Mouse (Mus musculus) erythroblast, adult 5-6 weeks (primary cell): ENCODE data around the gene March8. TPM values are rescaled to one million over a fixed set of nuclear protein-coding genes. Genes with fewer than 3 reads are reported as not detected.
"Not testable (repeated sequence)": the region's sequence is repeated elsewhere in the genome, so short reads cannot be mapped to it uniquely, and the experiment has no call there.

Source experiments
- ATAC-seq: replicated peaks from 2 replicates; pipeline ENCODE4 v1.8.0; 2016; ENCODE audit warnings: moderate number of reproducible peaks, mild to moderate bottlenecking, moderate TSS enrichment, inconsistent platforms; ENCODE audit not compliant: poor library complexity, low FRiP score, severe bottlenecking
- total RNA-seq, 2 experiments: library from RNA; stranded (forward) in 1 of 2; stranded (reverse) in 1 of 2; fragments of 150-400 nt in 1 of 2; fragments of 200-764, 138-1000 nt in 1 of 2; gene quantifications; 2 replicates each; pipeline versions ENCODE4 v1.2.3 to v1.2.4; 2015 to 2017; ENCODE audit warnings: low replicate concordance in 2 of 2

The March8 gene
- 546 and 733 TPM in 2 replicates for total RNA-seq (2015; ENCODE audit: low replicate concordance)
- total RNA-seq (2017; ENCODE audit: low replicate concordance) = 1,003 and 1,028 TPM in 2 replicates

GRCm38 (mm10) chr6:116337835-116338501, at the start of gene March8:
March8 (plus strand) TSS chr6:116338024.
- peak; percentile 96 for ATAC-seq

- ATAC-seq = no peak
Observed at GRCm38 (mm10) chr6:116311411-116311810, 26.4 kb upstream of the March8 start.

GRCm38 (mm10) chr6:116319259-116319658, 18.6 kb upstream of the March8 start:
- no peak for ATAC-seq

GRCm38 (mm10) chr6:116326641-116327040, 11.2 kb upstream of the March8 start:
- no peak for ATAC-seq

GRCm38 (mm10) chr6:116331396-116331795, 6.4 kb upstream of the March8 start:
- ATAC-seq = no peak

- no peak; the same call in 1 of the 2 replicates for ATAC-seq
Observed at GRCm38 (mm10) chr6:116337466-116337834, 374 bp upstream of the March8 start.

GRCm38 (mm10) chr6:116338520-116338919, 696 bp downstream of the March8 start:
- no peak for ATAC-seq

GRCm38 (mm10) chr6:116339088-116339487, 1.3 kb downstream of the March8 start:
- no peak for ATAC-seq

GRCm38 (mm10) chr6:116340521-116340920, 2.7 kb downstream of the March8 start:
- no peak for ATAC-seq

- ATAC-seq = no peak
Observed at GRCm38 (mm10) chr6:116347953-116348352, 10.1 kb downstream of the March8 start.

- ATAC-seq = peak; percentile 86
Observed at GRCm38 (mm10) chr6:116349997-116350396, 12.2 kb downstream of the March8 start.

- peak; percentile 79 for ATAC-seq
Observed at GRCm38 (mm10) chr6:116350643-116351042, 12.8 kb downstream of the March8 start.

- ATAC-seq = peak; percentile 62
Observed at GRCm38 (mm10) chr6:116351534-116351933, 13.7 kb downstream of the March8 start.

- no peak for ATAC-seq
Observed at GRCm38 (mm10) chr6:116353428-116353827, 15.6 kb downstream of the March8 start.

GRCm38 (mm10) chr6:116356311-116356947, 18.6 kb downstream of the March8 start:
- ATAC-seq = not testable (repeated sequence)

- no peak for ATAC-seq
Observed at GRCm38 (mm10) chr6:116356948-116357325, 19.1 kb downstream of the March8 start.

- no peak for ATAC-seq
Observed at GRCm38 (mm10) chr6:116358056-116358455, 20.2 kb downstream of the March8 start.

- ATAC-seq = no peak
Observed at GRCm38 (mm10) chr6:116359256-116359655, 21.4 kb downstream of the March8 start.

- ATAC-seq = no peak
Observed at GRCm38 (mm10) chr6:116361463-116361862, 23.6 kb downstream of the March8 start.

- ATAC-seq = no peak
Observed at GRCm38 (mm10) chr6:116361993-116362392, 24.2 kb downstream of the March8 start.

GRCm38 (mm10) chr6:116367971-116368370, 30.1 kb downstream of the March8 start:
- ATAC-seq = no peak
